Mouse (Mus musculus) MEL (cell line): ENCODE measurements around the gene Ahcyl2.

ENCODE experiments used
- EP300 ChIP-seq, 2 experiments: IDR thresholded peaks; 2 replicates each; pipeline ENCODE4 v1.6.1; 2011; ENCODE audit warnings: improper control_type of control experiment in 2 of 2, low read length in 2 of 2, low read depth in 1 of 2, mild to moderate bottlenecking in 1 of 2
- POLR2AphosphoS2 ChIP-seq: IDR thresholded peaks from 2 replicates; pipeline ENCODE4 v1.6.1; 2011; ENCODE audit warnings: low read length, improper control_type of control experiment
- RAD21 ChIP-seq: IDR thresholded peaks from 2 replicates; pipeline ENCODE4 v1.6.1; 2011; ENCODE audit warnings: mild to moderate bottlenecking, low read depth, low read length, improper control_type of control experiment
- USF2 ChIP-seq, 2 experiments: IDR thresholded peaks; 2 replicates each; pipeline ENCODE4 v1.6.1; 2011 to 2012; ENCODE audit warnings: improper control_type of control experiment in 2 of 2, low read length in 2 of 2, borderline replicate concordance in 1 of 2, inconsistent platforms in 1 of 2, low read depth in 1 of 2, mild to moderate bottlenecking in 1 of 2; ENCODE audit not compliant: insufficient read depth in 1 of 2

DNA sequence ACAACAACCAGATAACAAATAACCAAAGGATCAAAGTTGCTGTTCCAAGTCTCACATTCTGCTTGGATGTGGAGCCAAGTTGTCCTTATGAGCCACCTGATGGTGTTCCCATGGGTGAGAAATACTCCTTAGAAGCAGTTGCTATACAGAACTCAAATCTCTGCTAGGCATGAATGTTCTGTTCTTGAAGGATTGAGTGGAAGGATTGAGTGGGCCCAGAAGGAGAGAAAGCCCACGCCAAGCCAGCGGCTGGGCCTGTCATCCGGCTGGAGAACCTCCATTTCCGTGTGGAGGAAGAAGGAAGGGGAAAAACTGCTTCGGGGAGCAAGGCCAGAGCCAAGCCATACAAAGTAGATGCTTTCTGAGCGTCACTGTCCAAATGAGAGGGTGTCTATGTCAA, 193.3 kb downstream of the Ahcyl2 start:
- no peak for TF ChIP-seq EP300 (IDR thresholded peaks at IDR 0.05; ENCODE audit: low read depth in 1 of 2, low read length in 2 of 2)
- no peak for TF ChIP-seq POLR2AphosphoS2
- no peak for TF ChIP-seq RAD21
- no peak for TF ChIP-seq USF2 (IDR thresholded peaks at IDR 0.05; ENCODE audit: borderline replicate concordance in 1 of 2, insufficient read depth in 1 of 2, low read depth in 1 of 2, low read length in 2 of 2)
